Mouse (Mus musculus): ENCODE measurements around the gene Resf1.
"Not testable (repeated sequence)": the region's sequence is repeated elsewhere in the genome, so short reads cannot be mapped to it uniquely, and the experiment has no call there.

Resf1 gene

GRCm38 (mm10) chr6:149308956-149309932 is at the start of gene Resf1:
TSS of gene Resf1 (plus strand) at chr6:149309414.
- peak; percentile 94 for DNase-seq (ENCODE audit: low read depth, low spot score)

DNA sequence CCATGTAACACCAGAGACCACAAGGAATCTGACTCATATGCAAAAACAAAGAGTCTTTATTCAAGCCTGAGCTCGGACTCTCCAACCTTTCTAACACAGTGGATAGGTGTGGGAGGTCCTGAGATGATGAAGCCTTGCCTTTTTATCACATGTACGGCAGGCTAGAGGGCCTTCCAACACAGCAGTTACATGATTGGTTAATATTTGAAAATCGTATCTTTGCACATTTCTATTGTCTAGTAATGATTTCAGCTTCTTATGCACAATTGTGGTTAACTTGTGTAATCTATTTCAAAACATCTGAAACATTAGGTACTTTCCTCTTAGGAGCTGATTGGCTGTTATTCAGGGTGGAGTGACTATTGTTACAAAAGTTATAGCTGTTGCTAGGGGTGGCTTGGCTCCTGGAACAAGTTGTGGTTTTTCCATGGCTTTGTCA is 48.4 kb upstream of the Resf1 start:
- no peak for DNase-seq (ENCODE audit: low read depth, low spot score)

GRCm38 (mm10) chr6:149267951-149268350 is 41.3 kb upstream of the Resf1 start:
- DNase-seq (ENCODE audit: low read depth, low spot score) = no peak

DNA sequence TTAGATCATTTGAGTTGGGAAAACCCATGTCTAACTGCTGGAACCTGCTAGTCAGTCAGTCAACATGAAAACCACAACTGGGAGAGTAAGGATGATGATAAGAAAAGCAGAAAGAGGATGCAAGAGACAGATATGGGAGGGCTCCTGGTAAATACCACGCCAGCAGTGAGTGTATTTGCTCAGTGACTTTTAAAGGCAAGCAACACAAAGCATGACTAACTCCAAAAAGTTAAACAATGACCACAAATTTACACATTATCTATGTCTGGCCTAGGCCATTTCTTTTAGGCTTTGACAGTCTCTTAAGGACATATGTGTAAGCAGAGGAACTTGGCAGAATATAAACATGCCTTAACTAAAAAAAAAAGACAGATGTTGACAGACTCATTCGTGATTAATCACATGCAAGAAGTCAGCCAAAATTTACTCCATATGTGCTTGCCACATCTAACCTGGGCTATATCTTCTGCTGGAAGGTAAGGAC is 30.9 kb upstream of the Resf1 start:
- no peak for DNase-seq (ENCODE audit: low read depth, low spot score)

- no peak for DNase-seq (ENCODE audit: low read depth, low spot score)
Observed at GRCm38 (mm10) chr6:149278866-149279265, 30.3 kb upstream of the Resf1 start.

- DNase-seq (ENCODE audit: low read depth, low spot score) = no peak
Observed at GRCm38 (mm10) chr6:149280511-149280910, 28.7 kb upstream of the Resf1 start.

- DNase-seq (ENCODE audit: low read depth, low spot score) = not testable (repeated sequence)
Observed at GRCm38 (mm10) chr6:149288190-149288589, 21.0 kb upstream of the Resf1 start.

DNA sequence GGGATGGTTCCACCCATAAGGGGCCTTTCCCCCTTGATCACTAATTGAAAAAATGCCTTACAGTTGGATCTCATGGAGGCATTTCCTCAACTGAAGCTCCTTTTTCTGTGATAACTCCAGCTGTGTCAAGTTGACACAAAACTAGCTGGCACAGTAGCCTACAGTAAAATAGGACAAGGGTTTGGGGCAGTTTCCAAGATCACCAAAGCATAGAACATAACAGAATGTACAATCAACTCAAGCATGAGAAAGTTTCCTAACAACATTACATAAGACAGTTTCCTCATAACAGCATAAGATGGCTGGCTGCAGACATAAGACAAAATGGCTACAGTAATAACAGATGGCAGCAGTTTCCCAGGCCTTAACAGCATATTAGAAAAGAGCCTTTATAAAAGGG is 6.0 kb upstream of the Resf1 start:
- DNase-seq (ENCODE audit: low read depth, low spot score) = not testable (repeated sequence)

DNA sequence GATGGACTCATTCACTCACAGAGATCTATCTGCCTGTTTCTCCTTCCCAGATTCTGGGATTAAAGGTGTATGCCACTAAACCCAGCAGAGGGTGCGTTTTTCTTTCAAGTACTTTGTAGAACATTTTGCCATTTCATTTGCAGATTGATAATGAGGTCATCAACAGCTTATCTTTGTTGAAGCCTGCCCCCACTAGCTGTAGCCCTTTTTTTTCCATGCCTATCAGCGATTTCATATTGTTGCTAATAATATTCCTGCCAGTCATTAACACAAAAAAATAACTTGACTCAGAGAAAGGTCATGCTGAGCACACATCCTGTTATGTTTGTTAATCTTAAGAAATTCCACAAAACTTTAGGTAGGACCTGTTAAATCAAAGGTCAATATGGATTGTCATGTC is 2.1 kb upstream of the Resf1 start:
- no peak for DNase-seq (ENCODE audit: low read depth, low spot score)

- peak; percentile 58 for DNase-seq (ENCODE audit: low read depth, low spot score)
Observed at GRCm38 (mm10) chr6:149307801-149308200, 1.4 kb upstream of the Resf1 start.

DNA sequence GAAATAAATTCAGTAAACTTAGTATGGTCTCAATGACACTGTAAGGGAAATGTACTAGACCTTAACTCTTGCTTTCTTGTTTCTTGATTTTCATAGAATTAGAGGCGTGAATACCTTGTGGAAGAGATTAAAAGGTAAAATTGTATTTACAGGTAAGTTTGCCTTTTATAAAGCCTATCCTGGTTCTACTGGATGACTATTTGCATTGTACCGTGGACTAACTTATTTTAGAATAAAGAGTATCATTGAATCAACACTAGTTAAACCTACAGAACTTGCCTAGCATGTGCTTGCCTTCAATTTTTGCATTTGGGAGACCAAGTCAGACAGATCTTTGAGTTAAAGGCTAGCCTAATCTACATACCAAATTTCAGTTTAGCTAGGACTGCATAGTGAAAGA is 1.0 kb downstream of the Resf1 start:
- DNase-seq (ENCODE audit: low read depth, low spot score) = no peak

GRCm38 (mm10) chr6:149311044-149311443 is 1.8 kb downstream of the Resf1 start:
- DNase-seq (ENCODE audit: low read depth, low spot score) = no peak

DNA sequence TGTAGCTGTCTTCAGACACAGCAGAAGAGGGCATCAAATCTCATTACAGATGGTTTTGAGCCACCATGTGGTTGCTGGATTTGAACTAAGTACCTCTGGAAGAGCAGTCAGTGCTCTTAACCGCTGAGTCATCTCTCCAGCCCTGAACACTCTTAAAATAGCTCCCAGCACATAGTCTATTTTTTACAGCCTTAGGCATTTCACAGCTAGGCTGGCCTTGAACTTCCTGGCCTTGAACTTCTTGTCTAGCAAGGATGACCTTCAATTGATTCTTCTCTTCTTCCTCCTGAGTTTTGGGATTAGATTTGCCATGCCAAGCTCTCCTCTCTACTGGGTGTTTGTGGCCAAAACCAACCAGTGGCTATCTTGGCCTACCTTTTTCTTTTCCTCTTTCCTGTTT is 2.6 kb downstream of the Resf1 start:
- DNase-seq (ENCODE audit: low read depth, low spot score) = peak; percentile 75

- peak; percentile 67 for DNase-seq (ENCODE audit: low read depth, low spot score)
Observed at GRCm38 (mm10) chr6:149312221-149312620, 3.0 kb downstream of the Resf1 start.

DNA sequence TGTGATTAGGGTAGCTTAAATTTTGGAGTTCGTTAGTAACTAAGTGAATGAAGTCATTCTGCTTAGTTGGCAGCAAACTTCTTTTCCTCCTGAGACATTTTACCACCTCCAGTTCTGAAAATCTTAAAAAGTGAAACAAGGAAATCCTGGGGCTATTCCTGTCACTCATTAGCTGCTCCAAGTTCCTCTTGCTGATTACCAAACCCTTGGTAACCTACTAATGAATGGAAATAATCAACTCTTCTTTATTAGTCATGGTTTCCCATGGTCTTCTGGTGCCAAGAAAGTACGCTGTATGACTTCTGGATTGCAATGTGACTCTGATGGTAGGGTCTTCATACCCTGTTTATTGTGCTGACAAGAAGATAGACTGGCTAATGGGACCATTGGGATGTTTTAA is 5.7 kb downstream of the Resf1 start:
- no peak for DNase-seq (ENCODE audit: low read depth, low spot score)

- no peak for DNase-seq (ENCODE audit: low read depth, low spot score)
Observed at GRCm38 (mm10) chr6:149323523-149324241, 14.5 kb downstream of the Resf1 start.

- DNase-seq (ENCODE audit: low read depth, low spot score) = no peak
Observed at GRCm38 (mm10) chr6:149324242-149324633, 15.0 kb downstream of the Resf1 start.

- no peak for DNase-seq (ENCODE audit: low read depth, low spot score)
Observed at GRCm38 (mm10) chr6:149329071-149329470, 19.9 kb downstream of the Resf1 start.

DNA sequence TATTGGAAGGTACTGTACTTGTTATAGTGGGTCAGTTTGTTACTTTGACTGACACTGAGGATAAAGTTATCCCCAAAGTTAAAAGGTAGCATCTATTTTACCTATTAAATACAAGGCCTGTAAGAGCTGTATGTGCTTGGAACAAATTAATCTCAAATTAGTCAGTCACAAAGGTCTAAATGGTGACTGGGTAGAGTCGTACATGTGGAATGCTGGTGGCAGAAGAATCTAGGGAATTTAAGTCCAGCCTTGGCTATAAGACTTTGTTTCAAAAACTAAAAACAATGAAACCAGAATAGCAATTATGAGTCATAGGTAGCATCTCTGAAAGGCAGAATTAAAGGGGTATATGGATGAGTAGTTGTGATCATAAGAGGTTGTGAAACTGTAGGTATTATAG is 21.1 kb downstream of the Resf1 start:
- DNase-seq (ENCODE audit: low read depth, low spot score) = no peak

GRCm38 (mm10) chr6:149333036-149333435 is 23.8 kb downstream of the Resf1 start:
- DNase-seq (ENCODE audit: low read depth, low spot score) = no peak

GRCm38 (mm10) chr6:149337990-149338389 is 28.8 kb downstream of the Resf1 start:
- peak; percentile 19 for DNase-seq (ENCODE audit: low read depth, low spot score)

DNA sequence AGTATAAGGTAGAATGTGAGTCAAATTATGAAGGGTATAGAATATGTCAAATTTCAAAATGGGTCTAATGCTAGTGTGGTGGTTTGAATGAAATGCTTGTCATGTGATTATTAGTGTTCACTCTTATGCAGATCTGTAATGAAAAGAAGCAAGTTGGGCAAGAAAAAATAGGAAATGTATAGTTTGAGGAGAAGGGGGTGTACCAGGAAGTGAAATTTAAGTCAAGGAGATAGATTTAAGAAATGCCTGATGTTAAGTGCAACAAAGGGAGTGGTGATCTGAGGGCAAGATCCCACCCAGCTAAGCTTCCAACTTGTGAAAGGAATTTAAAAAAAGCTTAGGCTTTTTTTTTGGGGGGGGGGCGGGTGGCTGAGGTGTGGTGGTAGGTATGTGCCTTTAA is 29.4 kb downstream of the Resf1 start:
- no peak for DNase-seq (ENCODE audit: low read depth, low spot score)

Measured in ZHBTc4 (cell line).